Mouse (Mus musculus): ENCODE measurements at regions not wholly inside any gene's neighbourhood (a gene's known extent, or its start where the extent isn't known, plus 50 kb on each side); places are given as distances from the start of the nearest gene placed in this dataset.

DNA sequence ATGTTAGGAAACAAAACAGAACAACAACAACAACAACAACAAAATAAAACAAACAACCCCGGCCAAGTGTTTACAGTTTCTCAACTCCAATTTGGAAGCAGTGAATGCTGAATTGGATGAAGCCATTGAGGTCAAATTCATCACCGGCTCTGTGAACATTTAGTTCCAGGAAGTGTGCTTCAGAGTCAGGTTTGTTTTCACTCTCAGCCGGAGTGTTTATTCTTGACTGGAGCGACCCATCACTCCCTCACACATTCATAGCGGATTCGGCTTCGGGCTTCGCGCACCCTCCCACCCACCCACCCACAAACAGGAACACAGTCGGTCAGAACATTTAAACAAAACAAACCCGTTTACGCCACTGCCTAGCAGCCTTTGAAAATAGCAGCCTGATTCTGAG is 324.0 kb downstream of the Mtx2 start:
- Histone ChIP-seq H3K27me3 (ENCODE audit: insufficient read depth, low read length) (no peaks in the 10 kb centered on the region), H3K4me1 (ENCODE audit: insufficient read depth, low read depth, low read length) (no peaks in the 10 kb centered on the region), H3K36me3 (replicated peaks) (no peaks in the 10 kb centered on the region), H3K9me3 (replicated peaks) (no peaks in the 10 kb centered on the region), H3K4me3 (ENCODE audit: low read depth, low read length) (no peak overlapping the region)
- TF ChIP-seq CTCF (IDR thresholded peaks at IDR 0.05; ENCODE audit: low read depth, low read length) (no peak), GATA1 (IDR thresholded peaks at IDR 0.05; ENCODE audit: borderline replicate concordance, low read length) (no peak), TAL1 (conservative IDR thresholded peaks at IDR 0.05; ENCODE audit: low read depth, low read length) (no peak), POLR2AphosphoS5 (IDR thresholded peaks at IDR 0.05; ENCODE audit: insufficient replicate concordance, low read depth, low read length) (no peak), GATA2 (IDR thresholded peaks at IDR 0.05; ENCODE audit: borderline replicate concordance, low read depth, low read length) (no peak)
- ATAC-seq (ENCODE audit: extremely low read depth, insufficient number of reproducible peaks, low FRiP score, poor library complexity, severe bottlenecking) (no peak), DNase-seq (ENCODE audit: low spot score) (no peak)

DNA sequence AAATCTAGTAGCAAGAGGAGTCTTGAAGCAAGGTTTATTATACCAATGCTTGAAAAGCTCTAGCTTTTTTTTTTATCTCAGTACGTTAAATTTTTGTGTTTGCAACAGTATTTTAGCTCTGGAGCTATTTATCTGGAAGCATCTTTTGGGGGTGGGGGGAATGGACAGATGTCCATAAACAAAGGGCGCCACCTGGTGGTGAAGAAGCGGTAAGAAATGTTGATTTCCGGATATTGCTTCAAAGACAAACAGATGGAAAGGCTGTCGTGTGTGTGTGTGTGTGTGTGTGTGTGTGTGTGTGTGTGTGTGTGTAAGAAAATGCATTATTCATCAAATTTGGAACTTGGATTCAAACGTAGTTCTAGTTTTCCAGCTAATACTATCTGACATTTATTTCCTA is 325.4 kb downstream of the Mtx2 start:
- ATAC-seq (ENCODE audit: extremely low read depth, insufficient number of reproducible peaks, low FRiP score, poor library complexity, severe bottlenecking) (no peak), DNase-seq (ENCODE audit: low spot score) (peak; percentile 4)
- no peaks in the 10 kb centered on the region for H3K4me1 ChIP-seq (ENCODE audit: insufficient read depth, low read depth, low read length)
- H3K27me3 ChIP-seq (ENCODE audit: insufficient read depth, low read length): peaks cover 2% of the 10 kb centered on the region; the same call in 1 of the 2 replicates
- TF ChIP-seq TAL1 (conservative IDR thresholded peaks at IDR 0.05; ENCODE audit: low read depth, low read length) (no peak), CTCF (IDR thresholded peaks at IDR 0.05; ENCODE audit: low read depth, low read length) (no peak), GATA2 (IDR thresholded peaks at IDR 0.05; ENCODE audit: borderline replicate concordance, low read depth, low read length) (no peak), POLR2AphosphoS5 (IDR thresholded peaks at IDR 0.05; ENCODE audit: insufficient replicate concordance, low read depth, low read length) (no peak), GATA1 (IDR thresholded peaks at IDR 0.05; ENCODE audit: borderline replicate concordance, low read length) (no peak)
- no peaks in the 10 kb centered on the region for H3K36me3 ChIP-seq (replicated peaks)
- H3K4me3 ChIP-seq (ENCODE audit: low read depth, low read length): no peak overlapping the region
- no peaks in the 10 kb centered on the region for H3K9me3 ChIP-seq (replicated peaks)

DNA sequence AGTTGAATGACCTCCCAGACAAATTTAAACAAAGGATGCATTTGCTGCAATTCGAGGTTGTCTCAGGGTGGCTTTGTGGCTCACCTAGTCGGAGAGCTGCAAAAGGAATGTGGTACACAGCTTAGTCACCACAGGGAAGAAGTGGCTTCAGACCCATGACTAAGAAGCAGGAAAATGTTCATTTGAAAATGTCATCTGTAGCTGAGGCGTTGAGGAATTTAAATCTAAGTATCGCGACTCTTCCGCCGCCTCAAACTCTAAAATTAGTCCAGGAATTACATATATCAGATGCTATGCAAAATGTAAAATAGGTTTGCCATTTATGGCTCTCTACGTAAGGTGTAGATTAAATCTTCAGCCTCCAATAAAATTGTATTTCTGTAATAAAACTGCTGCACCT is 325.9 kb downstream of the Mtx2 start:
- TF ChIP-seq GATA1 (IDR thresholded peaks at IDR 0.05; ENCODE audit: borderline replicate concordance, low read length): no peak
- no peak overlapping the region for H3K4me3 ChIP-seq (ENCODE audit: low read depth, low read length)
- H3K4me1 ChIP-seq (ENCODE audit: insufficient read depth, low read depth, low read length): no peaks in the 10 kb centered on the region
- ATAC-seq (ENCODE audit: extremely low read depth, insufficient number of reproducible peaks, low FRiP score, poor library complexity, severe bottlenecking) (no peak), DNase-seq (ENCODE audit: low spot score) (no peak)
- peaks cover 2% of the 10 kb centered on the region; the same call in 1 of the 2 replicates for H3K27me3 ChIP-seq (ENCODE audit: insufficient read depth, low read length)
- no peaks in the 10 kb centered on the region for H3K9me3 ChIP-seq (replicated peaks)
- H3K36me3 ChIP-seq (replicated peaks): no peaks in the 10 kb centered on the region

DNA sequence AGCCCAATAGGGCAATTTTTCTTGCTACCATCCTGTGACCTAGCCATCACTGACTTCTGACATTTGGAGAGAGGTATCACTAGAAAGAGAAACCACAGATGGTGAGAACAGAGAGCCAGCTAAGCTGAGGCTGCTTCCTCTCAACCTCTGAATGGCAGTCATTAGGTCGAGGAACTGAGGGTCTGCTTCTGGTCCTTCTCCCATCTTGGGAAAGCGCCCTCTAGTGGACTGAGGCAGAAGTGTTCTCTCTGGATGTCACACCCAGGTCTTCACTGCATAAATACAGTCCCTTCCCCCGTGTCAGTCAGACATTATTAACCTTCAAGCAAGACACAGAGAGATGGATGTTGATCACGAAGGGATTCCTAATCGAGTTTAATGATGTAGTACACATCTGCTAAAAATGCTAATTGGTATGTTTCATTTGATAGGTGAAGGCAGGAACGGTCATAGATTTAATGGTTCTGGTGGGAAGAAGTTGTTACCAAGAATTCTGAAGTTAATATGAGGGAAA is 326.9 kb downstream of the Mtx2 start:
- Histone ChIP-seq H3K27me3 (ENCODE audit: insufficient read depth, low read length) (peaks cover 2% of the 10 kb centered on the region; the same call in 1 of the 2 replicates), H3K36me3 (replicated peaks) (no peaks in the 10 kb centered on the region), H3K4me1 (ENCODE audit: insufficient read depth, low read depth, low read length) (no peaks in the 10 kb centered on the region), H3K9me3 (replicated peaks) (no peaks in the 10 kb centered on the region), H3K4me3 (ENCODE audit: low read depth, low read length) (no peak overlapping the region)
- TF ChIP-seq POLR2AphosphoS5 (IDR thresholded peaks at IDR 0.05; ENCODE audit: insufficient replicate concordance, low read depth, low read length) (no peak), CTCF (IDR thresholded peaks at IDR 0.05; ENCODE audit: low read depth, low read length) (peak; percentile 77)
- ATAC-seq (ENCODE audit: extremely low read depth, insufficient number of reproducible peaks, low FRiP score, poor library complexity, severe bottlenecking): peak; percentile 15; the same call in 1 of the 2 replicates
- DNase-seq (ENCODE audit: low spot score): peak; percentile 16

DNA sequence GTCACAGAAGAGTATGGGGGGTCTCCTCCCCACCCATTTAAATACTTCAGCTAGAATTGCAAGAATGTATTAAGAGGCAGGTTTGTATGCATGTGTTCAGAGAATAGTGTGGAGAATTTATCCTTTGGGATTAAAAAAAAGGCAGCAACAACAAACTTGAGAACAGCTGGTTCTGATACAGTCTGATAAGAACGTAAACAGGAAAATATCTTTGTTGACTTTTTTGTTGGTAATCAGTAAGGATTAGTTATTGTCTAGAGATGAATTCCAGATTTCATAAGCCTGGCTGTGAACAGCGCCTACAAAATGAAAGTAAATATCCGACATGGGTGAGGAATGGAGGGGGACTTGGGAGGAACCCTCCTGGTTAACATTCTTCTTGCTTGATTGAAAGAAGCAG is 328.8 kb downstream of the Mtx2 start:
- no peak for TF ChIP-seq CTCF (IDR thresholded peaks at IDR 0.05; ENCODE audit: low read depth, low read length)
- no peak for ATAC-seq (ENCODE audit: extremely low read depth, insufficient number of reproducible peaks, low FRiP score, poor library complexity, severe bottlenecking)
- H3K4me3 ChIP-seq (ENCODE audit: low read depth, low read length): no peak overlapping the region

GRCm38 (mm10) chr2:75158581-75158980 is 333.0 kb downstream of the Mtx2 start:
- Histone ChIP-seq H3K9me3 (replicated peaks) (no peaks in the 10 kb centered on the region), H3K4me3 (ENCODE audit: low read depth, low read length) (no peak overlapping the region), H3K27me3 (ENCODE audit: insufficient read depth, low read length) (peaks cover 5% of the 10 kb centered on the region; the same call in 1 of the 2 replicates), H3K36me3 (replicated peaks) (no peaks in the 10 kb centered on the region), H3K4me1 (ENCODE audit: insufficient read depth, low read depth, low read length) (no peaks in the 10 kb centered on the region)
- TF ChIP-seq POLR2AphosphoS5 (IDR thresholded peaks at IDR 0.05; ENCODE audit: insufficient replicate concordance, low read depth, low read length) (no peak), TAL1 (conservative IDR thresholded peaks at IDR 0.05; ENCODE audit: low read depth, low read length) (no peak), GATA2 (IDR thresholded peaks at IDR 0.05; ENCODE audit: borderline replicate concordance, low read depth, low read length) (no peak), CTCF (IDR thresholded peaks at IDR 0.05; ENCODE audit: low read depth, low read length) (no peak), GATA1 (IDR thresholded peaks at IDR 0.05; ENCODE audit: borderline replicate concordance, low read length) (no peak)
- DNase-seq (ENCODE audit: low spot score) (no peak), ATAC-seq (ENCODE audit: extremely low read depth, insufficient number of reproducible peaks, low FRiP score, poor library complexity, severe bottlenecking) (no peak)

More for the DNA sequence above, 328.8 kb downstream of the Mtx2 start:
- H3K27me3 ChIP-seq (ENCODE audit: insufficient read depth, low read length): peaks cover 2% of the 10 kb centered on the region; the same call in 1 of the 2 replicates
- H3K9me3 ChIP-seq (replicated peaks): no peaks in the 10 kb centered on the region
- DNase-seq (ENCODE audit: low spot score): no peak
- no peaks in the 10 kb centered on the region for H3K36me3 ChIP-seq (replicated peaks)
- no peaks in the 10 kb centered on the region for H3K4me1 ChIP-seq (ENCODE audit: insufficient read depth, low read depth, low read length)

DNA sequence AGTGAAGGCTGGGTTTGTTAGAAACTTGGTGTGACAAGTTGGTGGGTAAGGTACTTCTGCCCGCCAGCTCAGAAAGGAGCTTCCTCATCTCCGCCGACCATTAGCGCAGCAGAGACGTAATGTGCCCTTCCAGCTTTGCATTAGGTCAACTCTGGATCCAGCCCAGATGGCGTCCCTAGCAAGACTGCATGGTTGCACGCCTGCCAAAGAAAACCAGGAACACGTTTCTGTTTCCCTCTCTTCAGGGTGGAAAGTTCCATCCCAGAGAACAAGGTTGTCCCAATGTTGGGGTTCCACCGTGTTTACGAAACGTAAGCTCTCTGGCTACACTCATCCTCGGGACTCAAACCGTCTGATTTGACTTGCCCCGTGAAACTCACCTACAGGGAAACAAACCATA is 335.5 kb downstream of the Mtx2 start:
- no peak for TF ChIP-seq CTCF (IDR thresholded peaks at IDR 0.05; ENCODE audit: low read depth, low read length)
- TF ChIP-seq GATA1 (IDR thresholded peaks at IDR 0.05; ENCODE audit: borderline replicate concordance, low read length): no peak
- no peak for TF ChIP-seq TAL1 (conservative IDR thresholded peaks at IDR 0.05; ENCODE audit: low read depth, low read length)
- no peak for TF ChIP-seq POLR2AphosphoS5 (IDR thresholded peaks at IDR 0.05; ENCODE audit: insufficient replicate concordance, low read depth, low read length)
- TF ChIP-seq GATA2 (IDR thresholded peaks at IDR 0.05; ENCODE audit: borderline replicate concordance, low read depth, low read length): no peak
- Histone ChIP-seq H3K4me1 (ENCODE audit: insufficient read depth, low read depth, low read length) (no peaks in the 10 kb centered on the region), H3K36me3 (replicated peaks) (no peaks in the 10 kb centered on the region), H3K9me3 (replicated peaks) (no peaks in the 10 kb centered on the region), H3K4me3 (ENCODE audit: low read depth, low read length) (no peak overlapping the region), H3K27me3 (ENCODE audit: insufficient read depth, low read length) (peaks cover 3% of the 10 kb centered on the region; the same call in 1 of the 2 replicates)
- ATAC-seq (ENCODE audit: extremely low read depth, insufficient number of reproducible peaks, low FRiP score, poor library complexity, severe bottlenecking) (no peak), DNase-seq (ENCODE audit: low spot score) (no peak)

Measured in G1E (cell line).